Mouse (Mus musculus): Measurements from ENCODE around the gene Treml1. TPM values are rescaled to one million over a fixed set of nuclear protein-coding genes. Genes with fewer than 3 reads are reported as not detected.
"Not testable (repeated sequence)": the region's sequence is repeated elsewhere in the genome, so short reads cannot be mapped to it uniquely, and the experiment has no call there.

Gene Treml1
- polyA plus RNA-seq, 1 experiment from 2014 or later: 4.3 TPM

DNA sequence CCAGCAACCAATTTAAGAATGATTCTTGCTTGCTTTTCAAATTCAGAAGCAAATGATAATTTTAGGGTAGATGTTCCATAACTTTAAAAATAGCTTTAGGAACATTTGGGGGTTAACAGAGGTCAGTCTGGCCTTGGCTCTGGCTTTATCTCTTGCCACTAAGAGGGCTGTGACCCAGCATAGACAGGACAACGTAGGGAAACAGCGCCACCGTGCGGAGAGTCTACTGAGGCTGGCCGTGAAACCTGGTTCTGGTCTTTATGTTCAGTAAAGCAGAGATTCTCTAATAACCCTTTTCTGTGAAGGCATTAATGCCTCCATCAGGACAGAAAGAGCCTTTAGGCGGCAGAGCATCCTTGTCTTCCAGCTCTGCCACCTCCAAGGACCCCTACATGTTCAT is 22.9 kb upstream of the Treml1 start:
- 2% methylated on average over 6 of the region's 6 CpGs for WGBS

DNA sequence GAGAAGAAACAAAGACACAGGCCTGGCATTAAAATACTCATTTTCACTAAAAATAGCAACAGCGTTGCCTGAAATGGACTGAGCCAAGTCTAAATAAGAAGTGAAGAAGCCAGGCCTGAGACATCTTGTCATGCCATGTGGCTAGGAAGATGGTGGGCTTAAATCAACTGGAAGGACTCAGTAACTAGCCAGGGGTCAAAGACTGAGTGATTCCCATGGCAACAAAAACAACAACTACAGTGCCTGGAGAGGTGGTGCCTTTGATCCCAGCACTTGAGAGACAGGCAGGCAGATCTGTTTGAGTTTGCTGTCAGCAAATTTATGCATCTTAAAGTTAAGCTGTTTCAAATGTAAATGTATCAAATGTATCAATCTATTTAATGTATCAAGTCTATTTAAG is 19.4 kb upstream of the Treml1 start:
- ATAC-seq (ENCODE audit: insufficient number of reproducible peaks, low FRiP score): no peak
- Histone ChIP-seq H3K9ac (no peak overlapping the region), H3K27me3 (replicated peaks) (no peaks in the 10 kb centered on the region), H3K4me1 (replicated peaks) (no peaks in the 10 kb centered on the region), H3K27ac (ENCODE audit: poor library complexity, severe bottlenecking) (no peak overlapping the region), H3K4me2 (no peak overlapping the region), H3K36me3 (no peaks in the 10 kb centered on the region), H3K4me3 (no peak overlapping the region), H3K9me3 (replicated peaks) (no peaks in the 10 kb centered on the region)
- WGBS: 84% methylated on average over 1 of the region's 1 CpGs

More for the DNA sequence above, 22.9 kb upstream of the Treml1 start:
- Histone ChIP-seq H3K36me3 (no peaks in the 10 kb centered on the region), H3K9ac (no peak overlapping the region), H3K27me3 (replicated peaks) (no peaks in the 10 kb centered on the region), H3K4me2 (no peak overlapping the region), H3K4me3 (no peak overlapping the region), H3K4me1 (replicated peaks) (0 out of 2 replicates have a peak, but pooled peaks cover 4% of the 10 kb centered on the region), H3K27ac (ENCODE audit: poor library complexity, severe bottlenecking) (no peak overlapping the region), H3K9me3 (replicated peaks) (no peaks in the 10 kb centered on the region)
- ATAC-seq (ENCODE audit: insufficient number of reproducible peaks, low FRiP score): 0 out of 2 replicates have a peak, but pooled peaks have one; percentile 73

- Histone ChIP-seq H3K27me3 (replicated peaks) (peaks cover 2% of the 10 kb centered on the region; the same call in 1 of the 2 replicates), H3K4me2 (no peak overlapping the region)
These were observed 17.8 kb upstream of the Treml1 start for GRCm38 (mm10) chr17:48341947-48342346.

GRCm38 (mm10) chr17:48343065-48343464 is 16.7 kb upstream of the Treml1 start:
- Histone ChIP-seq H3K36me3 (no peaks in the 10 kb centered on the region), H3K4me3 (no peak overlapping the region), H3K27ac (ENCODE audit: poor library complexity, severe bottlenecking) (no peak overlapping the region), H3K9me3 (replicated peaks) (no peaks in the 10 kb centered on the region), H3K27me3 (replicated peaks) (peaks cover 10% of the 10 kb centered on the region; the same call in 1 of the 2 replicates), H3K4me2 (no peak overlapping the region), H3K4me1 (replicated peaks) (no peaks in the 10 kb centered on the region), H3K9ac (no peak overlapping the region)
- no peak for ATAC-seq (ENCODE audit: insufficient number of reproducible peaks, low FRiP score)
- 70% methylated on average over 2 of the region's 2 CpGs for WGBS

More at GRCm38 (mm10) chr17:48341947-48342346, 17.8 kb upstream of the Treml1 start:
- Histone ChIP-seq H3K36me3 (no peaks in the 10 kb centered on the region), H3K9me3 (replicated peaks) (no peaks in the 10 kb centered on the region), H3K9ac (no peak overlapping the region), H3K27ac (ENCODE audit: poor library complexity, severe bottlenecking) (no peak overlapping the region), H3K4me3 (no peak overlapping the region), H3K4me1 (replicated peaks) (no peaks in the 10 kb centered on the region)
- no peak for ATAC-seq (ENCODE audit: insufficient number of reproducible peaks, low FRiP score)
- 63% methylated on average over 3 of the region's 3 CpGs for WGBS

- Histone ChIP-seq H3K4me1 (replicated peaks) (no peaks in the 10 kb centered on the region), H3K36me3 (no peaks in the 10 kb centered on the region), H3K27ac (ENCODE audit: poor library complexity, severe bottlenecking) (no peak overlapping the region), H3K4me3 (no peak overlapping the region), H3K9me3 (replicated peaks) (no peaks in the 10 kb centered on the region), H3K4me2 (no peak overlapping the region), H3K27me3 (replicated peaks) (peaks cover 10% of the 10 kb centered on the region; the same call in 1 of the 2 replicates), H3K9ac (no peak overlapping the region)
- WGBS: 69% methylated on average over 4 of the region's 4 CpGs
- ATAC-seq (ENCODE audit: insufficient number of reproducible peaks, low FRiP score): no peak
These were observed 13.9 kb upstream of the Treml1 start for GRCm38 (mm10) chr17:48345824-48346223.

- H3K4me3 ChIP-seq: no peak within 1 kb of the TSS
- H3K27ac ChIP-seq (ENCODE audit: poor library complexity, severe bottlenecking): no peak within 1 kb of the TSS
- H3K4me1 ChIP-seq (replicated peaks): no peaks in the 10 kb centered on the region
- no peaks in the 10 kb centered on the region for H3K36me3 ChIP-seq
- H3K9ac ChIP-seq: no peak within 1 kb of the TSS
- 66% methylated on average over 5 of the region's 5 CpGs for WGBS
- peaks cover 10% of the 10 kb centered on the region; the same call in 1 of the 2 replicates for H3K27me3 ChIP-seq (replicated peaks)
- no peak within 1 kb of the TSS for H3K4me2 ChIP-seq
- no peaks in the 10 kb centered on the region for H3K9me3 ChIP-seq (replicated peaks)
- ATAC-seq (ENCODE audit: insufficient number of reproducible peaks, low FRiP score): no peak
These were observed 13.5 kb upstream of the Treml1 start, which contains the start of gene Trem2 for GRCm38 (mm10) chr17:48346231-48346630. Gene Trem2, plus strand, starts transcription at chr17:48346401.

DNA sequence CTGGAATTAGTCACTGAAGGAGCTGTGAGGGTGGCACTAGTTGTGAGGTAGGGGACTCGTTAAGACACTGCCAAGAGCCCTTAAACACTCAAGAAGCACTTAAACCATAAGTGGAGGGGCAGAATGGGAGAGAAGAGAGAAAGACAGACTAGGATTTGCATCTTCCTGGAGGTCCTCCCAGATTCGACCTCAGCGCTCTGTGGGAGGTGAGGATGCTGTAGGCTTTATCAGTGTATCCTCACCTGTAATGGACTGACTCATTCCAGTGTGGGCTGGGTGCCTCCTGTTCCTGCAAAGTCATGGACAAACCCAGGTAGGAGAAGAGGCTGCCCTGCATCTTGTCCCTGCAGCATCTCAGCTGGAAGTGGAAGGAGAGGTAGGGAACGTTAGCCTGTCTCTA is 12.9 kb upstream of the Treml1 start:
- no peak overlapping the region for H3K4me2 ChIP-seq
- no peak for ATAC-seq (ENCODE audit: insufficient number of reproducible peaks, low FRiP score)

GRCm38 (mm10) chr17:48347287-48347686 is 12.4 kb upstream of the Treml1 start:
- no peak for ATAC-seq (ENCODE audit: insufficient number of reproducible peaks, low FRiP score)
- Histone ChIP-seq H3K4me3 (no peak overlapping the region), H3K36me3 (no peaks in the 10 kb centered on the region), H3K4me2 (no peak overlapping the region), H3K27me3 (replicated peaks) (peaks cover 10% of the 10 kb centered on the region; the same call in 1 of the 2 replicates), H3K27ac (ENCODE audit: poor library complexity, severe bottlenecking) (no peak overlapping the region), H3K4me1 (replicated peaks) (no peaks in the 10 kb centered on the region), H3K9ac (no peak overlapping the region), H3K9me3 (replicated peaks) (no peaks in the 10 kb centered on the region)
- whole genome bisulfite sequencing: 77% methylated on average over 2 of the region's 2 CpGs

More for the DNA sequence above, 12.9 kb upstream of the Treml1 start:
- no peaks in the 10 kb centered on the region for H3K36me3 ChIP-seq
- H3K9me3 ChIP-seq (replicated peaks): no peaks in the 10 kb centered on the region
- H3K9ac ChIP-seq: no peak overlapping the region
- peaks cover 10% of the 10 kb centered on the region; the same call in 1 of the 2 replicates for H3K27me3 ChIP-seq (replicated peaks)
- no peaks in the 10 kb centered on the region for H3K4me1 ChIP-seq (replicated peaks)
- WGBS: 56% methylated on average over 4 of the region's 4 CpGs
- no peak overlapping the region for H3K4me3 ChIP-seq
- H3K27ac ChIP-seq (ENCODE audit: poor library complexity, severe bottlenecking): no peak overlapping the region

GRCm38 (mm10) chr17:48350681-48351193 is 9.0 kb upstream of the Treml1 start:
- Histone ChIP-seq H3K4me3 (no peak overlapping the region), H3K27me3 (replicated peaks) (peaks cover 10% of the 10 kb centered on the region; the same call in 1 of the 2 replicates), H3K4me2 (no peak overlapping the region), H3K36me3 (no peaks in the 10 kb centered on the region), H3K27ac (ENCODE audit: poor library complexity, severe bottlenecking) (no peak overlapping the region), H3K4me1 (replicated peaks) (no peaks in the 10 kb centered on the region), H3K9me3 (replicated peaks) (no peaks in the 10 kb centered on the region; the same call in 1 of the 2 replicates), H3K9ac (no peak overlapping the region)
- WGBS: 68% methylated on average over 5 of the region's 5 CpGs
- no peak for ATAC-seq (ENCODE audit: insufficient number of reproducible peaks, low FRiP score)

DNA sequence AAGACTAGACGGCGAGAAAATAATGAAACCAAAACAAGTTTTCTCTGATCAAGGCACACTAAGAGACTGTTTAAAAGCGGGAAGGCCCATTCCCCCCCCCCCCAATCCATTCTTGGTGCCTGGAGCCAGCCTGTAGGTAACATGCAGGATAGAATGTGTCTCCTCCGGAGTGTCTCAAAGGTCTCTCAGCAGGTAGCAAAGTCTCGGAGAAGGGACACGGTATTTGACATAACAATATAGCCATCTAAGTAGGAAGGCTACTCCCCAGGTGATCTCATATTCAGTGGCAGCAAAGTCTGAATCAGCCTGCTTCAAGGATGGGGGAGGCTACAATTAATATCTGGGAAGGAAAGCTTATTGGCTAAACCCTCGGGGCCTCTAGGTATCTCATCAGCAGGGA is 6.7 kb upstream of the Treml1 start:
- WGBS: 77% methylated on average over 7 of the region's 7 CpGs
- H3K4me2 ChIP-seq; H3K27me3 ChIP-seq (replicated peaks); H3K36me3 ChIP-seq; H3K4me1 ChIP-seq (replicated peaks); H3K4me3 ChIP-seq; ATAC-seq (ENCODE audit: insufficient number of reproducible peaks, low FRiP score); H3K27ac ChIP-seq (ENCODE audit: poor library complexity, severe bottlenecking); H3K9me3 ChIP-seq (replicated peaks); H3K9ac ChIP-seq: not testable (repeated sequence)

- H3K4me2 ChIP-seq: no peak overlapping the region
- H3K27me3 ChIP-seq (replicated peaks): no peaks in the 10 kb centered on the region
- H3K9ac ChIP-seq: no peak overlapping the region
- peaks cover 8% of the 10 kb centered on the region for H3K4me1 ChIP-seq (replicated peaks)
- no peaks in the 10 kb centered on the region for H3K36me3 ChIP-seq
- no peak overlapping the region for H3K4me3 ChIP-seq
- H3K9me3 ChIP-seq (replicated peaks): no peaks in the 10 kb centered on the region; the same call in 1 of the 2 replicates
- WGBS: 69% methylated on average over 3 of the region's 3 CpGs
- no peak for ATAC-seq (ENCODE audit: insufficient number of reproducible peaks, low FRiP score)
- H3K27ac ChIP-seq (ENCODE audit: poor library complexity, severe bottlenecking): no peak overlapping the region
These were observed 3.9 kb upstream of the Treml1 start for GRCm38 (mm10) chr17:48355822-48356221.

DNA sequence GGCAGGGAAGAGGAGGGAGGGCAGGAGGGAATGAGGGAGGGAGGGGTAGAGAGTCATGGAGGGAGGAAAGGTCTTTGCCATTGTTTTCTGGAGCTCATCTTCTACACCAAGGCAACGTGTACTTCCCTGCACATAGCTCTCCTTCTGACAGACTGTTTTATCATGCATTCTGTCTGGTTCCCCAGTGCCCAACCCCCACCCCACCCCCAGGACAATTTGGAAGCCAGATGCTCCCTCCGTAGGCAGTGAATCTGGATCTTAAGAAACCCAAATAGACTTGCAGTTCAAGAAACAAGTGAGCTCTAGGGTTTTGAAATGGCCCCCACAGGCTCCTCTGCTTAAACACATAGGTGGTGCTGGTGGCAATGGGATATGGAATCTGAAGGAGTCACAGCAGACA is 1.8 kb upstream of the Treml1 start:
- H3K4me3 ChIP-seq: no peak overlapping the region
- no peak overlapping the region for H3K27ac ChIP-seq (ENCODE audit: poor library complexity, severe bottlenecking)
- 43% methylated on average over 2 of the region's 2 CpGs for WGBS
- ATAC-seq (ENCODE audit: insufficient number of reproducible peaks, low FRiP score): no peak
- H3K4me2 ChIP-seq: no peak overlapping the region
- H3K9ac ChIP-seq: no peak overlapping the region
- H3K36me3 ChIP-seq: no peaks in the 10 kb centered on the region
- peaks cover 19% of the 10 kb centered on the region for H3K4me1 ChIP-seq (replicated peaks)
- H3K27me3 ChIP-seq (replicated peaks): no peaks in the 10 kb centered on the region
- no peaks in the 10 kb centered on the region; the same call in 1 of the 2 replicates for H3K9me3 ChIP-seq (replicated peaks)

All from heart, embryonic 12.5 days (tissue).